30 mouse cellular contexts compared by ENCODE assay signal in genomic region chr12:81091641-81092040, GRCm38 (mm10).
"Had no signal": no experiment of that assay in that cellular context is flagged by ENCODE, and none has a peak within 500 bp of the region (broad histone marks: within the 10 kb centered on the region; RNA-seq: fewer than 3 reads in every experiment).

No protein-coding gene starts in this region.

- H3K4me1 ChIP-seq: limb, embryonic 15.5 days; liver, embryonic 12.5 days; lung, embryonic 15.5 days; megakaryocyte, embryonic 14.5 days; midbrain, embryonic 12.5 days; midbrain, embryonic 15.5 days had no signal

- DNase-seq: left cerebral cortex, postnatal 4 days; liver; liver, embryonic 13.5 days; liver, postnatal 0 days; lung, adult 18-20 months; lung, adult 2 months; lung, embryonic 14.5 days; lung, postnatal 10 days; lung, postnatal 14 days; lung, postnatal 36 days; lung, postnatal 4 days; midbrain, embryonic 14.5 days had no signal

- H3K36me3 ChIP-seq: limb, embryonic 10.5 days; limb, embryonic 12.5 days; limb, embryonic 13.5 days; limb, embryonic 15.5 days; liver, embryonic 12.5 days; liver, embryonic 13.5 days; liver, embryonic 15.5 days; lung, embryonic 15.5 days; midbrain, embryonic 10.5 days; midbrain, embryonic 12.5 days; midbrain, embryonic 15.5 days; neural tube, embryonic 12.5 days had no signal

- ATAC-seq: liver, embryonic 12.5 days; liver, postnatal 0 days; lung, postnatal 0 days; midbrain, embryonic 15.5 days; midbrain, embryonic 16.5 days had no signal

- H3K4me3 ChIP-seq: limb, embryonic 10.5 days; limb, embryonic 12.5 days; limb, embryonic 13.5 days; limb, embryonic 15.5 days; liver, embryonic 12.5 days; liver, embryonic 13.5 days; liver, embryonic 15.5 days; lung, embryonic 15.5 days; megakaryocyte, embryonic 14.5 days; midbrain, embryonic 10.5 days; midbrain, embryonic 12.5 days; midbrain, embryonic 15.5 days; myocyte; neural tube, embryonic 12.5 days had no signal

- H3K9ac ChIP-seq: limb, embryonic 12.5 days; limb, embryonic 13.5 days; limb, embryonic 15.5 days; liver, embryonic 12.5 days; liver, embryonic 13.5 days; liver, embryonic 14.5 days; liver, embryonic 15.5 days; liver, postnatal 0 days; lung, embryonic 14.5 days; lung, embryonic 15.5 days; midbrain, embryonic 12.5 days; midbrain, embryonic 15.5 days; neural tube, embryonic 12.5 days had no signal

- H3K27me3 ChIP-seq: limb, embryonic 12.5 days; limb, embryonic 13.5 days; limb, embryonic 15.5 days; liver, embryonic 12.5 days; liver, embryonic 13.5 days; liver, embryonic 15.5 days; lung, embryonic 15.5 days; midbrain, embryonic 12.5 days; midbrain, embryonic 15.5 days; neural tube, embryonic 12.5 days had no signal

- H3K4me2 ChIP-seq: limb, embryonic 12.5 days; limb, embryonic 13.5 days; limb, embryonic 15.5 days; liver, embryonic 11.5 days; liver, embryonic 12.5 days; liver, embryonic 13.5 days; liver, embryonic 15.5 days; lung, embryonic 14.5 days; lung, embryonic 15.5 days; midbrain, embryonic 12.5 days; midbrain, embryonic 15.5 days; neural tube, embryonic 12.5 days had no signal

- H3K27ac ChIP-seq: limb, embryonic 10.5 days; limb, embryonic 12.5 days; limb, embryonic 13.5 days; limb, embryonic 15.5 days; liver, embryonic 12.5 days; liver, embryonic 13.5 days; liver, embryonic 14.5 days; liver, embryonic 15.5 days; lung, embryonic 15.5 days; macrophage; midbrain, embryonic 10.5 days; midbrain, embryonic 12.5 days; midbrain, embryonic 15.5 days; neural tube, embryonic 12.5 days had no signal

- H3K9me3 ChIP-seq: limb, embryonic 10.5 days; limb, embryonic 12.5 days; limb, embryonic 13.5 days; limb, embryonic 15.5 days; liver, embryonic 12.5 days; liver, embryonic 13.5 days; liver, embryonic 15.5 days; lung, embryonic 15.5 days; megakaryocyte, embryonic 14.5 days; midbrain, embryonic 10.5 days; midbrain, embryonic 12.5 days; midbrain, embryonic 15.5 days; neural tube, embryonic 12.5 days had no signal
